ENCODE assay signal across 9 mouse cellular contexts in the genomic region with DNA sequence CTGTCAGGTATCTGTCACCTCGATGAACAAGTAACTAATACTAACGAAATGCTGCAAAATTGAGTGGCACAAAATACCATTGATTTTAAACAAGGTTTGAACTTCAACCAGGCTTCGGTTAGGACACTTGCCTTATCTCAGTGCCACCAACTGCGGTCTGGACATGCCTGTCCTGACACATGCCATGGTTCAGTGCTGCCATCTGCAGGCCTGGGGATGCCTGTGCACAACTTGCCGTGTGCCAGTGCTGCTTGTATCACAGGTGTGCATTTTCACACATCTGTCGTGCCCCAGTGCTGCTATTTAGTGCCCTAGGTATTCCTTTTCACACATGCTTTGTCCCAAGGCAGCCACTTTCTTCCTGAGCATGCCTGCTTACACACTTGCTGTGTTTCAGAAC.
DNase-seq lines count a peak whose midpoint lies in the region; ATAC-seq and TF ChIP-seq lines count a peak whose summit lies in the region.
"Had no signal": no experiment of that assay in that cellular context is flagged by ENCODE, and none has a peak within 500 bp of the region (broad histone marks: within the 10 kb centered on the region; RNA-seq: fewer than 3 reads in every experiment).

No protein-coding gene starts in this region.

- no peaks in the 10 kb centered on the region for H3K36me3 ChIP-seq in embryonic facial prominence, embryonic 14.5 days (ENCODE audit: control insufficient read depth, insufficient read depth, low read length)
- no peaks in the 10 kb centered on the region for H3K36me3 ChIP-seq in forebrain, embryonic 12.5 days (replicated peaks)
- H3K36me3 ChIP-seq: heart, embryonic 13.5 days had no signal

- H3K4me3 ChIP-seq in cerebellum, adult 2 months (replicated peaks; ENCODE audit: insufficient read depth, low read depth, low read length): no peak overlapping the region
- no peak overlapping the region for H3K4me3 ChIP-seq in embryonic facial prominence, embryonic 14.5 days (ENCODE audit: low read depth, low read length)
- H3K4me3 ChIP-seq in forebrain, embryonic 12.5 days (replicated peaks): no peak overlapping the region
- H3K4me3 ChIP-seq: heart, embryonic 13.5 days had no signal

- H3K27me3 ChIP-seq in cerebellum, adult 2 months (ENCODE audit: control insufficient read depth, insufficient read depth, low read length): no peaks in the 10 kb centered on the region
- H3K27me3 ChIP-seq in embryonic facial prominence, embryonic 14.5 days (replicated peaks; ENCODE audit: control insufficient read depth, insufficient read depth, low read length): no peaks in the 10 kb centered on the region
- H3K27me3 ChIP-seq in forebrain, embryonic 12.5 days: no peaks in the 10 kb centered on the region; the same call in 1 of the 2 replicates

- TF ChIP-seq CTCF in cerebellum, adult 2 months (IDR thresholded peaks at IDR 0.05; ENCODE audit: borderline replicate concordance, insufficient read depth, low read depth, low read length): peak; percentile 46; the same call in 1 of the 2 replicates

- H3K4me1 ChIP-seq in cerebellum, adult 2 months (ENCODE audit: control insufficient read depth, insufficient read depth, low read length): no peaks in the 10 kb centered on the region
- no peaks in the 10 kb centered on the region for H3K4me1 ChIP-seq in embryonic facial prominence, embryonic 14.5 days (ENCODE audit: control insufficient read depth, insufficient read depth, low read length)
- no peaks in the 10 kb centered on the region for H3K4me1 ChIP-seq in forebrain, embryonic 12.5 days
- H3K4me1 ChIP-seq: heart, embryonic 13.5 days had no signal

- H3K9ac ChIP-seq in embryonic facial prominence, embryonic 14.5 days (ENCODE audit: low read depth, low read length): no peak overlapping the region
- H3K9ac ChIP-seq in forebrain, embryonic 12.5 days: no peak overlapping the region
- H3K9ac ChIP-seq: heart, embryonic 13.5 days had no signal

- DNase-seq in cerebellum, adult 2 months: peak in 1 of 2 experiments; percentile 17
- DNase-seq in lung, postnatal 14 days: peak; percentile 7
- DNase-seq in lung, adult 18-20 months: no peak
- peak; percentile 11 for DNase-seq in embryonic facial prominence, embryonic 14.5 days (ENCODE audit: low spot score)
- DNase-seq in testis, postnatal 10 days (ENCODE audit: low spot score): peak; percentile 46
- DNase-seq in ovary, postnatal 10 days (ENCODE audit: low spot score): no peak

- ATAC-seq in cerebellum, adult (ENCODE audit: insufficient number of reproducible peaks, low FRiP score, low TSS enrichment): no peak
- no peak for ATAC-seq in embryonic facial prominence, embryonic 14.5 days (ENCODE audit: low read depth)
- no peak for ATAC-seq in forebrain, embryonic 12.5 days (ENCODE audit: low FRiP score)

- no peak for TF ChIP-seq POLR2A in cerebellum, adult 2 months (IDR thresholded peaks at IDR 0.05; ENCODE audit: borderline replicate concordance, insufficient read depth, low read length)

- 70% methylated on average over 6 of the region's 6 CpGs for WGBS in cerebellum, adult 2 months
- 72% methylated on average over 6 of the region's 6 CpGs for WGBS in embryonic facial prominence, embryonic 14.5 days
- WGBS in forebrain, embryonic 12.5 days: 67% methylated on average over 6 of the region's 6 CpGs

- H3K4me2 ChIP-seq in embryonic facial prominence, embryonic 14.5 days (ENCODE audit: low read depth, low read length): no peak overlapping the region
- H3K4me2 ChIP-seq in forebrain, embryonic 12.5 days: no peak overlapping the region
- H3K4me2 ChIP-seq: heart, embryonic 13.5 days had no signal

- H3K9me3 ChIP-seq in embryonic facial prominence, embryonic 14.5 days (ENCODE audit: control insufficient read depth, low read length): no peaks in the 10 kb centered on the region
- H3K9me3 ChIP-seq in forebrain, embryonic 12.5 days: no peaks in the 10 kb centered on the region
- H3K9me3 ChIP-seq: heart, embryonic 13.5 days had no signal

- no peak overlapping the region for H3K27ac ChIP-seq in cerebellum, adult 2 months (ENCODE audit: insufficient read depth, low read length)
- H3K27ac ChIP-seq in embryonic facial prominence, embryonic 14.5 days (replicated peaks; ENCODE audit: low read depth, low read length): no peak overlapping the region
- no peak overlapping the region for H3K27ac ChIP-seq in forebrain, embryonic 12.5 days
- H3K27ac ChIP-seq: heart, embryonic 13.5 days had no signal

Comparison
In these comparisons a context has a peak if more than half of its experiments do, and no peak if none do; other contexts are left out.
1. DNase-seq: peak in lung, postnatal 14 days (single experiment), embryonic facial prominence, embryonic 14.5 days (single experiment) and testis, postnatal 10 days (single experiment); none in lung, adult 18-20 months (0 of 2) and ovary, postnatal 10 days (single experiment).